Mouse (Mus musculus): ENCODE measurements around the gene Nodal.
"Not testable (repeated sequence)": the region's sequence is repeated elsewhere in the genome, so short reads cannot be mapped to it uniquely, and the experiment has no call there.

Nodal gene

DNA sequence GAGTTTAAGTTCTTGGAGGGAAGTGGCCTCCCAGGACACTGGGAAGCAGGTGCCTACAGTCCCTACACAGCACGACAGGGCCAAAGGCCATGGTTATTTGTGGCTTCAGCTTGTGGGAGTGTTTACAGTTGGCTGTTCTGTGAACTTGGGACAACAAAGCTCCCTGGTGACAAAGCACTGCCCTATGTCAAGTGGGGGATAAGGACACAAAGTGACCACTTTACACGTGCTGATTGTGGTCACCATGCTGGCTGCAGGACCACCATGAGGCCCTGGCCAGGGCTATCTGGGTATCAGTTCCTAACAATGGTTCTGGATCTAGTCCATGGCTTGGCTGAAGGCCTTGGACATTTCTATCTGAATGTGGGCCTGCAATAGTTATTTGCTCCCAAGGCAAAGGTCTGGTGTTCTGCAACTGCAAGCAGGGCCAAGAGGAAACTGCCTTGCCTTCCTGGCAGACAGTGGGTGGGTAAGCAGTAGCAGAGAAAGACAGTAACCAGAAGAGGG lies 8.5 kb downstream of the Nodal start:
- DNase-seq (ENCODE audit: extremely low spot score, low read depth, low spot score): no peak

DNA sequence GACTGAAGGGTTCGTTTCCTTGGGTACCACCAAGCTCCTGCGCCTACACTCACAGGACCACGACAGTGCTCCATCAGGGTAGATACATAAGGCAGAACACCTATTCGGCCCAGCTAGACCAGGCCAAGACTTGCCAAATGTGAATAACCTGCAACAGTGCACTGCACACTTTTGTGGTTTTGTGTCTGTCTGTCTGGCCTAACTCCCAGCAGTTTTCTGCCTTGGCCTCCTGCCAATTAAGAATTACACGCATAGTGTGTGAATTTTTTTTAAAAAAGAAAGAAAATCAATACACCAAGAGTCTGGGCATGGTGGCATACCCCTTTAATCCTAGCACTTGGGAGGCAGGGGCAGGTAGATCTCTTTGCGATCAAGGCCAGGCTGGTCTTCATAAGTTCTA lies 10.2 kb downstream of the Nodal start:
- DNase-seq (ENCODE audit: extremely low spot score, low read depth, low spot score): no peak

DNA sequence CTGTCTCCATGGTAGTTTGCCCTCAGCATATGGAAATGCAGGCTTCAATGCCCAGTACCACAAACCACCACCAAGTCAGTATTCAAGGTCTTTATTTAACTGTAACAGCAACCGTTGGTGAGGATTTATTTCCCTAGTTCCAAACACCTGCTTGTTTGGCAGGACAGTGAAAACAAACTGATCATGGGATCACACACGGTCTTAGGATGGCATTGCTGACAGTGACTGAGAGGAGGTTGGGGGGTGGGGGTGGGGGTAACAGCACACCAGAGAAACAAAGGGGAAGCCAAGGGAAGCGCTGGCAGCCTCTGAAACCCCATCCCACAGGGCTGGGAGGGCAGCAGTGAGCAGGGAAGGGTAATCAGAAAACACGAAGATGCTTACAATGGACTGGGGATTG lies 10.6 kb downstream of the Nodal start:
- no peak for DNase-seq (ENCODE audit: extremely low spot score, low read depth, low spot score)

DNA sequence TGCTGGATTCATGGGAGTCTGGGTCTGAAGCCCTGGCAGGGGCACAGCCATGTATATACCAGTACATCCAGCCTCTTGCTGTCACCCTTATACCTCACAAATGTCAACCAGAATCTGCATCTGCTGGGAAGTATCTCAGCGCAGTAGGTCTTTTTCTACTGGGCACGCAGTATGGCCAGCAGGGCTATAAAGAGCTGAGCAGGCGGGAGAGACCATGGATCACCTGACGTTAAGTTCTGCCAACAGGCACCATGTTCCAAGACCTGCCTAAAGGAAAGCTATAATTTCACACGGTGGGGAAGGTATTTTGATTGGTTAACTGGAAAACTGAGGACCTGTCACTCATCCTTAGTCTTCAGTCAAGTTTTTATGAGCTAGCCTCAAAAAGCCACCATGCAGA lies 11.3 kb downstream of the Nodal start:
- DNase-seq (ENCODE audit: extremely low spot score, low read depth, low spot score): no peak

DNA sequence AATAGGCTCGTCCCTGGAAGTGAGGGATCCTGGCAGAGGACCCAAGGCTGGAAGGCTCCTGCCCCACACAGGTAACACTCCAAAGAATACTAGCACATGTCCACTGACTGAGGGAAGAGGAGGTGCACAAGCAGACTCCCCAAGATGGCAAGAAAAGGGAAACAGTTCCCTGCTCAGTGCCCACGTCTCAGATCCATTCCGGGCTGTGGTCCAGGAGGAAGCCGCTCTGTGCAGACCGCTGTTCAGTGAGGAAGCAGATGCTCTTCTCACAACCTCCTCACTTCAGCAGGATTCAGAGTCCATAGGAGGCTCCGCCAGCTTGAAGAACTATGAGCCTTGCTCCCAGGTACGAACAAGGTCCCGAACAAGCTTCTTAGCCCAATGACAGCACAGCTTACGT lies 13.6 kb downstream of the Nodal start:
- DNase-seq (ENCODE audit: extremely low spot score, low read depth, low spot score): no peak

DNA sequence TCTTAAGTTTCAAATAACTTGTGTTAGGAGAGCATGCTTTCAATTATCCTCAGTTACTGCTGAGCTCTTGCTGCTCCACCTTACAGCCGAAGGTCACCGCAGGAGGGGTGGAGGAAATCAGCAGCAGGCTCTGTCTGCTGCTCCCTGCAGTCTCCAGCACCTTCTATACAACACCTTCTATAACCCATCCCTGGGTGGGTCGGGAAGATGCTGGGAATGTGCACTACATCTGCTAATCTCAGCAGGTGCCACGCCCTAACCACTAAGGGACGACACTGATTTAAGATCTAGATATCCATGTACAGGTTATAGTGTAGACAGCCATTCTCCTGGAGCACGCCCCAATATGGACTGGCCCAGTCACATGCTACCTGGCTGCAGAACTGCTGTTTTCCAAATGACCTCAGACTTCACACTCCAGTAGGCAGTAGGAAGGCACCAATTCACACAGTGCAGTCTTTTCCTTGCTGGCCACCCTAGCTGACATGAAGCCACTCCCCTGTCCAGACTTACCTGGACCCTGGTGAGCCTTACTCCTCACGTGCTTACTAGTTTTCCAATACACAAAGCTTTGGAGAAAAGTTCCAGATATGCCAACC lies 22.5 kb downstream of the Nodal start:
- no peak for DNase-seq (ENCODE audit: extremely low spot score, low read depth, low spot score)

DNA sequence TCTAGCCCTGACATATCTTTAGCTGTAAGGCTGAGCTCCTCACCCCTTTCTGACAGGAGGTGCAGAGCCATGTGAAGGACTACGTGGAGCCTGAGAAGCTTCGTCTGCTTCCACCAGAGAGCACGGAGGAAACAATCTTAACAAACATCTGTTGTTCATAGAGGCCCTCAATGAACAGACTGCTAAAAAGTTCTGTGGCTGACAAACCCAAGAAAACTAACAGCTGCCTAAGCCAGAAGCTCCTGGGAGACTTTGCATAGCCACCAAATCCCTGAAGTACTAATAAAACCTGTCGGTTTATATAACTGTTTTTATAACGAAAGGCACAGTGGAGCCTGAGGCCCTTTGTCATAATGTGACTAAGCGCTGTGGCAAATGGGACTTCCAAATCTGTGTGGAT lies 25.7 kb downstream of the Nodal start:
- no peak for DNase-seq (ENCODE audit: extremely low spot score, low read depth, low spot score)

DNA sequence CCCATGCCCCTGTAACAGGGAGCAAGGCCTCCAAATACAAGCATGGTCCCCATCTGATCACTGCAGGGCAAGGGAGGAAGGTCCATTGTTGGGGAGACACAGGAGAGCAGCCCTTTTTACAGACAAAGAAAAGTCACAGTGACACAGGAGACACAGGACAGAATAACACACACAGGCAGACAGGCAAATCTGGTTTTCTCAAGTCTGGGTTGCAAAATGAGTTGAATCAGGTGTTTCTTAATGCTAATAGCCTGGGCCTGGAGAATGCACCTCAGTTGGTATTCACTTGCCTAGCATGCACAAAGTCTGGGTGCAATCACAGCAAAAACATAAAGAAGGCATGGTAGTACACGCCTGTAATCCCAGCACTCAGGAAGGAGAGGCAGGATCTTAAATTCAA lies 26.1 kb downstream of the Nodal start:
- no peak for DNase-seq (ENCODE audit: extremely low spot score, low read depth, low spot score)

DNA sequence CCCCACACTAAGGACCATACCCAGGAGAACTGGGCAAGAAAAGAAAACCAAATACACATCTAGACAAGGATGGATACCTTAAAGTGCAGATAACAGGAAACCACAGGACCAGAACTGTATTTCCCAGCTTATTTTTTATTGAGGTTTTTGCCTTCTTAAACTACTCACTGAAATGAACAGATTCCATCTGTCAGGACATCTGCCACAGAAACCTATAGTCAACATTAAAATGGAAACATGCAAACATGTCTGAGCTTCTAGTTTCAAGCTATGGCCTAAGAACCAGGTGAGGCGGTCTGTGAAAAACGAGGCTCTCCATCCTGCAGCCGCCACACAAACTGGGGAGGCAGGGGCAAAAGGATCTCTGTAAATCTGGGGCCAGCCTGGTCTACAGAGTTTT lies 27.2 kb downstream of the Nodal start:
- no peak for DNase-seq (ENCODE audit: extremely low spot score, low read depth, low spot score)

DNA sequence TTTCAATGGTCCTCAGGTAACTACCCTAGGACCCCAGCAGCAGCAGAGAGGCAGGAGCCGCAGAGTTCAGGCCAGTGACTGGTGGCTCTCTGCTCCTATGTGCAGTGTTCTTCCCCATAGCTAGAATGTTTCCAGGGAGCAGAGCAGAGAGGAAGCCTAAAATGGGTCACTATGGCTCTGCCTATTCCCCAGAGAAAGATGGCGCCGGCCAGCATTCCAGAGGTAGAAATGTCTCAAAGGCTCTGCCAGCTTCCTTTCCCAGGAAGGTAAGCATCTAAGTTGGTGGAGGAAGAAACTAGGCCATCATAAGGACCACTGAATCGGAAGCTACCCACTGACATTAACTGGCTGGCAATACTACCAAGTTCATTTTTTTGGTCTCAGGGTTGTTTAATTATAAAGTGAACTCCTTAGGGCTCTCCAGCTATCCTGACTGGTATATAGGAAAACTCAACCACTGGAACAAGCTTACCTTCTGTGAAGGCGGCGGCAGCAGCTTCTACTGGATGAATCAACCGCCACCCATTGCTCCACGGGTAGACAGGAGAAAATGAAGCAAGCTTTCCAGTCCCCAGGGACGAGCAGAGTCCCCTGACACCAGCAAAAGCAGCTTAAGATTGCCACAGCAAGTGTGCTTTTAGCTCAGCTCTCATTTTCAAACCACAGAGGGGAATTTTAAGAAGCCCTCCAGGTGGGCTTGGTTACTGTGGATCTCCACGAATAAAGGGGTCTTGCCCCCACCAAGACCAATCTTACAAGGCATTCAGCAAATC lies 30.0 kb downstream of the Nodal start:
- no peak for DNase-seq (ENCODE audit: extremely low spot score, low read depth, low spot score)

DNA sequence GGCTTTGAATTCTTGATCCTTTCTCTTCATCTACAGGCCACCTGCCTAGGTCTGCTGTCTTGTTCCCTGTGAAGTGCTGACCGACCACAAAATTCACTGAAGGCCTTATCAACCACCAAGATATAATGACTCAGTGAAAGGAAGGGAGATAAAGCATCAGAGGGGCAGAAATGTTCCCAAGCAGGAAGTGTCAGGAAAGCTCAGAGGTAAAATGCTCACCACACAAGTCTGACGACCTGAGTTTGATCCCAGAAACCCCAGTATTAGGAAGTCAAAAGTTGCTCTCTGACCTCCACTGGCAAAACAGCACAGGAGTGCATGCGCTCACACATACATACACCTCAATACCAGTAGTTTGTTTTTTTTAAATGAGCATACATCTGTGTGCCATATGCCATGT lies 31.1 kb downstream of the Nodal start:
- no peak for DNase-seq (ENCODE audit: extremely low spot score, low read depth, low spot score)

DNA sequence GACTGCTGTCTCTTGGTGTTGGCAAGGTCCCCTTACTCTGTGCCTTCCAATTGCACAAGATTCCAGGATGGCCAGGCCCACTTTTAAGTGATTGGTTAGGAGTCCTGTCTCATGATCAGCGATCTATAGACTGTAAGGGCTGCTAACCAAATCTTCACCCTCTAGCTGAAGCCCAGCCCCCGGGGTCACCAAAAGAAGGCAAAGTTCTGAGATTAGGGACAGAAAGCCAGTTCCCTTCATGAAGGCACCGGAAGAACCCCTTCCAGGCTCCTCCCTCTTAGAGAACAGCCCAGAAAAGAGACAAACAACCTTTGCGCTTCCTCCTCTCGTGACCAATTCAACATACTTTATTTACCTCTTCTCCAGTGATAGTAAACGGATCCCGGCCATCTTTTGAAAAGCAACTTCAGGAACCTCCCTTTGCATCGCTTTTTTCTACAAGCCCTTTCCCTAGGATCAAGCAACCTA lies 33.7 kb downstream of the Nodal start:
- DNase-seq (ENCODE audit: extremely low spot score, low read depth, low spot score): no peak

DNA sequence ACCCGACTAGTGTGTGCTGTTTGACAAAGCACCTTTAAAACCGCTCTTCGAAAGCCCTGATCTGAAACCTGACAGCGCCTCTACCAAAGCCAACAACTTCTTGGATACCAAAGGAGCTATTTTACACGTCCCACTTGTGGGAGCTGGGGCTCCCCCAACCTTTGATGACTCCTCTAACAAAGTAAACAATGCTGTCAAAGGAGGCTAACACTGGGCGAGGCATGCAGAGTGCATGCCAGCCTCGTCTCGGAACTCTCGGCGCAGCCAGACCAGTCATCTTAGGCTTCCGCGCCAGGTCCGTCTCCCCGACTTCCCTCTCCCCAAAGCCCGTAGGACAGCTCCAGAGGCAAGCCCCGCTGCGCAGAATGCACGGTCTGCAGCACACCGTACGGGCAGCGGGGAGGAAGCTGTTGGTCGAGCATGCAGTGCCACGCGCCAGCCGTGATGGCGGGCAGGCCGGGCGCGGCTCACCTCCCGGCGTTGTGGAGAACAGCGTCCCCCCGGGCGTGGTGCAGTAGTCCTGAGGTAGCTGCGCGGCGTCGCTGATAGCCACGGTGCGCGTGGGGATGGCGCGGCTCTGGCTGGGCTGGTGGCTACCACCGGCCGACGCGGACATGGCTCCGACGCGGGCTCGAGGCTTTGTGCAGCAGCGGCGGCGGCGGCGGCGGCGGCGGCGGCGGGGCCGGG lies 34.3 kb downstream of the Nodal start:
- no peak for DNase-seq (ENCODE audit: extremely low spot score, low read depth, low spot score)

DNA sequence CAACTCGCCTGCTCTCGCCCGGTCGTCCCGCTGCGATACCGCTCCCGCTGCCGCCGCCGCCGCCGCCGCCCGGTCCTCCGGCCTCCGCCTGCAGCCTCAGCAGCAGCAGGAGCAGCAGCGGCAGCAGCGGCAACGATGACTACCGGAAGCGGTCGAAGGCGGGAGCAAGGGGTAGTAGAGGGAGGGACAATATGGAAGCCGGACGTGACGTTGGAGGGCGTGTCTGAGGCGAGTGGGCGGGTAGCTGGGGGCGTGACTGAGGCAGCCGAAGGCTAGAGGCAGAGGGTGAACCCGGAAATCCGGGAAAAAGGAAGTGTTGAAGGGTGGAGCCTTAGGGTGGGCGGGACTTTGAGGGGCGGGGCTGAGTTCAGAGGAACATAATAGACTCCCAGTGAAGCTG lies 34.9 kb downstream of the Nodal start, which contains the start of gene Eif4ebp2:
Eif4ebp2 (minus strand) TSS at position 17 of the 400 bp plus-strand sequence.
- DNase-seq (ENCODE audit: extremely low spot score, low read depth, low spot score): peak; percentile 92

DNA sequence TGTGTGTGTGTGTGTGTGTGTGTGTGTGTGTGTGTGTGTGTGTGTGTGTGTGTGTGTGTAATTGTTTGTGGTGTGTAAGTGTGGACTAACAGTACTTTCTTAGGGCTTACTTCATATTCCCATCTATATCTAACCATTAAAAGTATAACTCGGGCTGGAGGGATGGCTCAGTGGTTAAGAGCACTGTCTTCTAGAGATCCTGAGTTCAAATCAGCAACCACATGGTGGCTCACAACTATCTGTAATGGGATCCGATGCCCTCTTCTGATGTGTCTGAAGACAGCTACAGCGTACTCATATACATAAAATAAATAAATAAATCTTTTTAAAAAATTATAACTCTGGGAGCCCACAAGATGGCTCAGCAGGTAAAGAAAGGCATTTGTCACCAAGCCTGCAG lies 35.4 kb downstream of the Nodal start:
- not testable (repeated sequence) for DNase-seq (ENCODE audit: extremely low spot score, low read depth, low spot score)

DNA sequence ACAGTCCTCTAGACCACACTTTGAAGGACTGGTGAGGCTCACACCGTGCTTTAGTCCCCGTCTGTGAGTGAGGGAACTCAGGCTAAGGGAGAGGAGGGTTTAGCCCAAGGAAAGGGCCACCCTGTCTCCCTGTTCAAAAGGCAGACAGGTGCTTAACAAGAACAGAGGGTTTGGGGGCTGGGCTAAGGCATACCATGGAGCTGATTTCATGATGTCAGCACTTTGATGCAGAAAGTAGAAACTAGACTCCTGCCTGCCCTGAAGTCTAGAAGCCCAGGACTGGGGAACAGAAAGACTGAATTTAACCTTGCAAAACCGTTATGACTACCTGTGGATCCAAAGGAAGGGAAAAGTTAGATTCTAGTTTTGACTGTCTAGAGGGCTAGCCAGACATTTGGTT lies 39.4 kb downstream of the Nodal start:
- DNase-seq (ENCODE audit: extremely low spot score, low read depth, low spot score): no peak

DNA sequence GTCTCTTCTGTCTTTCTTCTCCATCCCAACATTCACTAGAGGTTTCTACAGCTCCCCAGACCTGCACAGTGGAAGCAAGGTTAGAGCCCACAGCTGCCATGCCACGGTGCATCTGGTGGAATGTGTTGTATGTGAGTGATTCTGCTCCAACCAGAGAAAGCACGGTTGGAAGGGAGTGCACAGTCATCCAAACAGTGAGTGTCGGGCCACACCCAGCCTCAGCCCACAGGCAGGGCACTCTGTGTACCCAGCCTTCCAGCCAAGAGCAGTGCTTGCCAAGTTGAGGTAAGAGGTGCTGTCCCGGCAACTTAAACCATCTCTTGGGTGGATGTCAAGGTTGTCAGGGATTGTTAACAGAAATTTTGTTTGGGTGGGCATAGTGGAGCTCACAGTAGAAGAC lies 47.2 kb downstream of the Nodal start:
- DNase-seq (ENCODE audit: extremely low spot score, low read depth, low spot score): no peak

DNA sequence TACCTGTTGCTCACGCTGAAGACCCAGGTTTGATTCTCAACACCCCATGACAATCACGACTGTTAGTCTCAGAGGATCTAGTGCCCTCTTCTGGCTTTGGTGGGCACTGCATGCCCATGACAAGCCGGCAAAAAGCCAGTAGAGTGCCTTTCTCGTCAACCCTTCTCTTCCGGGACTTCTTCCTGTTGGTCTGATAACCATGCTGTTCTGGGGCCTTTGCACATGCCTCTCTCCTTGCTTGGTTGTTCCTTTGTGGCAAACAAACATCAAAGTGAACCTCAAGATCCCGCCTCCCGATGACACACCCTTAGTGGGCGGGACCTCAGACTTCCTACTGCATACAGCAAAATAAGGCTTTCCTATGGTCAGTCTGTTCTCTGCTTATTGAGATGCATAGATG lies 48.5 kb downstream of the Nodal start:
- DNase-seq (ENCODE audit: extremely low spot score, low read depth, low spot score): no peak

DNA sequence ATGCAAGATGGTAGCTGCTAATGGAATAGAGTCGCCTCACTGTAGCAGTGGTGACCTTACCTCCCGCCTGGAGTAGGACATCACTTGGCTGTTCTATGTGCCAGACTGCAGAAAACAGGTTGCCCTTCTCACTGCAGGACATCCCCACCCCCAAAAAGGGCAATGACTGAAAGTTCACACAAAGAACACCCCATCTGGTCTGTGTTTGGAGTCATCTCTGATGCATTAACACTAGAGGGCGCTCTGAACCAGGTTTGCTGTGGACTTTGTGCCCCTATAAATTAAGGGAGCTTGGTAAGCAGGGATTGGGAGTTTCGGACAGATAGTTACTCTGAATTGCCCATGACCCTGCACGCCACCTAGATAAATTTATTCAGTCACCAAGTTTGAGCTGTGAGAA lies 49.1 kb downstream of the Nodal start:
- no peak for DNase-seq (ENCODE audit: extremely low spot score, low read depth, low spot score)

DNA sequence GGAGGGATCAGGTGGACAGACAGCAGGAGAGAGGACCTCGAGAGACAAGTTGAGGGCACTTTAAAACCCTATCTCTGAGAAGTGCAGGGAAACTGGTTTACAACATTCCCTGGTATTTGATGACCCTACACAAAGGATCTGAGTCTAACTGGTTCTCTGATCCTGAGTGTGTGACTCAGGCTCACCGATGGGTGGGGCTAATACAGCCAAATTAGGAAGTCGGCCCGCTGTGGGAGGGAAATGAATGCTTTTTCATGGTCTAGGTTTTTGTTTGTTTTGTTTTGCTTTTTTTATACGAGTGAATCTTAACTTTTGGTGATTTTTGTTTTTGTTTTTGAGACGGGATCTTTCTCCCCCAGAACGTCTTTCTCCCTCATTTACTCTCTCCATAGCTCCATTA lies 51.1 kb downstream of the Nodal start:
- no peak for DNase-seq (ENCODE audit: extremely low spot score, low read depth, low spot score)

DNA sequence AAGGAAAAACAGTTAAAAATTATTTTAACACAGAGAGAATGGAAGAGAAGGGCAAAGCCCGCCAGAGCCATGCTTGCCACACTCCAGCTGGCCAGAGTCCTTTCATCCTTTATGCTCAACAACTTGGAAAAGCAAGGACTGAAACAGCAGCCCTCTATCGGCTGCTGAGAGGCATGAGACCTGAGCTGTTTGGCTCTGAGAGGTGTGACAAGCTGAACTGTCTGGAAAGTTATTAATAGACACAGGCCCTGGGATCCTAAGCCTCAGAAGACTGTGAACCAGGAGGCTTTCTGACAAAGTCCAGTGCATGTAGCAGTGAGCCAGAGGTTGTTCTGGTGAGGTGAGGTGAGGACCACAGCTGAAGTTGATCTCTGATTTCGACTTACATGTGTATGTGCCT lies 55.9 kb downstream of the Nodal start:
- DNase-seq (ENCODE audit: extremely low spot score, low read depth, low spot score): no peak

DNA sequence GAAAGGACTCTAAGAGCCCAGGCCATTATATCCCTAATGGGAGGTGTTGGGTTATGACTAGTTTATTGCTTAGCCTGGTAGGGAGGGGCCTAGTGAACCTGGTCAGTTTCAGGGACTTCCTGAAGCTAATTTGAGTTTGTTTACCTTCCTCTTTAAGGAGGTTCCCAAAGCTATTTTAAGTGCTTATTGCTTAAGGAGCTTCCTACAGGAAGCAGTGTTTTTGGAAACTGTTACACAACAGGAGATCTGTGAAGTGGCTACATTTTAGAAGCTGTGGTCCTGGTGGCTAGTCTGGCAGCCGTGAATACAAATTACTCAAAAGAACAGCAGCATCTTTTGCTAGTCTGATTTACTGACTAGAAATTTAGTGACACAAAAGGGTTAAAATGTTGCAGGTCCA lies 56.6 kb downstream of the Nodal start:
- DNase-seq (ENCODE audit: extremely low spot score, low read depth, low spot score): no peak

All from hindlimb bud, embryonic 11.5 days (tissue).